Comparison of ENCODE assay signal across 12 mouse cellular contexts in the genomic region with DNA sequence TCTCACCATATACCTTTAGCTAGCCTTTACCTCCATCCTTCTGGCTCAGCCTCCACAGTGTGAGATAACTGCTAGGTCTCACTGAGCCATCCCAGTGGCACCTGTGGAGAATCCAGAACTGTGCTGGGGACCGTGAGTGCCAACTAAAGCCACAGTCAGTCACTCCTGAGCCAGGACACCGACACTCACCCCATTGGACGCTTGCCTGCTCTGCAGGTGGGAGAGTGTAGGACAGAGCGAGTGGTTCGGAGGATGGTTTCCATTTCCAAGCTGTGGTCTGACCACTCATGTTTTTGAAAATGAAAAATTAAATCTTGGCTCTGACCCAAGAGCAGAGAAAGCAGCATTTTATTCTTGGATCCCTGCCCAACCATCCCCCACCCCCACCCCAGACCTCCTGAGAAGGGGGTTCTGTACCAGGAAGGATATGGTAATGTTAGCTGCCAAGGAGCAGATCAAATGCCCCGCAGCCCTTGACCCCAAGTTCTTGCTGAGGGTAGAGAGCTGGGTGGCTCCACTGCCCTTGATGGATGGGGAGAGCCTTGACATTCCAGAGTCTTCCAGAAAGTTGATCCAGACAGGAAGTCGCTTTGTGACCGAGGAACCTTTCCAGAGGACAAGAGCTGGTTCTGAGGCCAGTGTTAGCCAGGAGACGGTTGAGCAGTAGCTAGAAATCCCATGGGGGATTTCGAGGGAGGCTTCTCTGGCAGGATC.
DNase-seq lines count a peak whose midpoint lies in the region; ATAC-seq and TF ChIP-seq lines count a peak whose summit lies in the region.
"Had no signal": no experiment of that assay in that cellular context is flagged by ENCODE, and none has a peak within 500 bp of the region (broad histone marks: within the 10 kb centered on the region; RNA-seq: fewer than 3 reads in every experiment).

No protein-coding gene starts in this region.

- 0 out of 2 replicates have a peak, but pooled peaks cover 2% of the 10 kb centered on the region for H3K4me1 ChIP-seq in embryonic facial prominence, embryonic 11.5 days (ENCODE audit: control insufficient read depth, insufficient read depth, low read length)
- H3K4me1 ChIP-seq in embryonic facial prominence, embryonic 10.5 days, result peaks cover 20% of the 10 kb centered on the region
- peaks cover 8% of the 10 kb centered on the region for H3K4me1 ChIP-seq in neural tube, embryonic 13.5 days (replicated peaks)
- no peaks in the 10 kb centered on the region for H3K4me1 ChIP-seq in kidney, adult 2 months (ENCODE audit: control insufficient read depth, insufficient read depth, low read length)

- no peak overlapping the region for H3K9ac ChIP-seq in embryonic facial prominence, embryonic 11.5 days (replicated peaks; ENCODE audit: low read length)
- no peak overlapping the region for H3K9ac ChIP-seq in neural tube, embryonic 13.5 days
- H3K9ac ChIP-seq: embryonic facial prominence, embryonic 15.5 days had no signal

- H3K27ac ChIP-seq in embryonic facial prominence, embryonic 11.5 days (replicated peaks; ENCODE audit: low read depth, low read length), result no peak overlapping the region
- no peak overlapping the region for H3K27ac ChIP-seq in embryonic facial prominence, embryonic 10.5 days (replicated peaks)
- no peak overlapping the region for H3K27ac ChIP-seq in neural tube, embryonic 13.5 days (replicated peaks)
- H3K27ac ChIP-seq in kidney, adult 2 months (ENCODE audit: insufficient read depth, low read depth, low read length), result no peak overlapping the region
- H3K27ac ChIP-seq: embryonic facial prominence, embryonic 15.5 days; heart, adult 2 months had no signal

- H3K27me3 ChIP-seq in embryonic facial prominence, embryonic 11.5 days (ENCODE audit: control insufficient read depth, insufficient read depth, low read length), result no peaks in the 10 kb centered on the region; the same call in 1 of the 2 replicates
- H3K27me3 ChIP-seq in embryonic facial prominence, embryonic 10.5 days (replicated peaks; ENCODE audit: low read depth, poor library complexity, severe bottlenecking), result 0 out of 2 replicates have a peak, but pooled peaks cover 4% of the 10 kb centered on the region
- H3K27me3 ChIP-seq in neural tube, embryonic 13.5 days, result no peaks in the 10 kb centered on the region
- no peaks in the 10 kb centered on the region for H3K27me3 ChIP-seq in kidney, adult 2 months (replicated peaks; ENCODE audit: control insufficient read depth, insufficient read depth, low read length)

- DNase-seq in embryonic facial prominence, embryonic 11.5 days (ENCODE audit: low spot score), result no peak
- no peak for DNase-seq in embryonic facial prominence, embryonic 10.5 days (ENCODE audit: low spot score)
- DNase-seq in neural tube, embryonic 10.5 days (ENCODE audit: extremely low spot score, low spot score), result no peak
- DNase-seq in kidney, adult 2 months, result peak; percentile 55
- no peak for DNase-seq in spleen, postnatal 14 days (ENCODE audit: low spot score in 2 of 2)
- DNase-seq in layer of hippocampus, postnatal 10 days (ENCODE audit: low spot score in 2 of 2), result no peak
- DNase-seq: heart, adult 2 months; thymus, postnatal 36 days had no signal

- TF ChIP-seq POLR2A in kidney, adult 2 months (IDR thresholded peaks at IDR 0.05; ENCODE audit: low read depth, low read length), result no peak

- ATAC-seq in embryonic facial prominence, embryonic 11.5 days (replicated peaks; ENCODE audit: insufficient number of reproducible peaks, low FRiP score, low TSS enrichment, low read depth), result peak; percentile 50; the same call in 1 of the 2 replicates
- 0 out of 2 replicates have a peak, but pooled peaks have one; percentile 36 for ATAC-seq in neural tube, embryonic 13.5 days (ENCODE audit: low read depth)
- 0 out of 2 replicates have a peak, but pooled peaks have one; percentile 4 for ATAC-seq in neutrophil, adult 5-6 weeks (ENCODE audit: extremely low read depth, insufficient number of reproducible peaks, low FRiP score, poor library complexity, severe bottlenecking)
- ATAC-seq: hindbrain, embryonic 16.5 days had no signal

- TF ChIP-seq CTCF in kidney, adult 2 months (conservative IDR thresholded peaks at IDR 0.05; ENCODE audit: insufficient read depth, insufficient read length, low read depth, low read length), result no peak

- H3K36me3 ChIP-seq in embryonic facial prominence, embryonic 11.5 days (replicated peaks; ENCODE audit: control insufficient read depth, insufficient read depth, low read depth, low read length), result no peaks in the 10 kb centered on the region
- H3K36me3 ChIP-seq in embryonic facial prominence, embryonic 10.5 days (replicated peaks), result no peaks in the 10 kb centered on the region
- H3K36me3 ChIP-seq in neural tube, embryonic 13.5 days, result no peaks in the 10 kb centered on the region
- H3K36me3 ChIP-seq in kidney, adult 2 months (ENCODE audit: control insufficient read depth, insufficient read depth, low read length), result no peaks in the 10 kb centered on the region
- H3K36me3 ChIP-seq: embryonic facial prominence, embryonic 15.5 days had no signal

- no peaks in the 10 kb centered on the region for H3K9me3 ChIP-seq in embryonic facial prominence, embryonic 11.5 days (replicated peaks; ENCODE audit: control insufficient read depth, low read length)
- no peaks in the 10 kb centered on the region for H3K9me3 ChIP-seq in embryonic facial prominence, embryonic 10.5 days
- no peaks in the 10 kb centered on the region for H3K9me3 ChIP-seq in neural tube, embryonic 13.5 days
- H3K9me3 ChIP-seq: embryonic facial prominence, embryonic 15.5 days had no signal

- 50% methylated on average over 10 of the region's 10 CpGs for WGBS in embryonic facial prominence, embryonic 11.5 days
- 62% methylated on average over 10 of the region's 10 CpGs for WGBS in embryonic facial prominence, embryonic 10.5 days
- 65% methylated on average over 10 of the region's 10 CpGs for WGBS in neural tube, embryonic 13.5 days
- 36% methylated on average over 10 of the region's 10 CpGs for WGBS in kidney, adult 2 months

- H3K4me3 ChIP-seq in embryonic facial prominence, embryonic 11.5 days (ENCODE audit: low read depth, low read length), result no peak overlapping the region
- H3K4me3 ChIP-seq in embryonic facial prominence, embryonic 10.5 days, result no peak overlapping the region
- H3K4me3 ChIP-seq in neural tube, embryonic 13.5 days, result no peak overlapping the region
- H3K4me3 ChIP-seq in kidney, adult 2 months (ENCODE audit: insufficient read depth, low read depth, low read length), result no peak overlapping the region
- H3K4me3 ChIP-seq: embryonic facial prominence, embryonic 15.5 days; heart, adult 2 months had no signal

- H3K4me2 ChIP-seq in embryonic facial prominence, embryonic 11.5 days (ENCODE audit: low read depth, low read length), result no peak overlapping the region
- no peak overlapping the region for H3K4me2 ChIP-seq in neural tube, embryonic 13.5 days
- H3K4me2 ChIP-seq: embryonic facial prominence, embryonic 15.5 days had no signal
